Mouse (Mus musculus) MEL (cell line): Measurements from ENCODE around the gene Atxn7l3.

ENCODE experiments used
- CTCF ChIP-seq, 3 experiments: IDR thresholded peaks in 2 of 3; conservative IDR thresholded peaks in 1 of 3; 2 replicates each; pipeline ENCODE4 v1.5.1; 2011 to 2012; ENCODE audit warnings: low read length in 3 of 3, low read depth in 2 of 3, mild to moderate bottlenecking in 2 of 3, improper control_type of control experiment in 1 of 3, inconsistent platforms in 1 of 3, mixed read lengths in 1 of 3, moderate library complexity in 1 of 3; ENCODE audit not compliant: control insufficient read depth in 1 of 3, insufficient read depth in 1 of 3, poor library complexity in 1 of 3, severe bottlenecking in 1 of 3
- E2F4 ChIP-seq: IDR thresholded peaks from 2 replicates; pipeline ENCODE4 v1.6.1; 2011; ENCODE audit warnings: low read depth, low read length, improper control_type of control experiment, borderline replicate concordance
- ETS1 ChIP-seq: IDR thresholded peaks from 2 replicates; pipeline ENCODE4 v1.6.1; 2012; ENCODE audit warnings: low read depth, mild to moderate bottlenecking, inconsistent platforms, low read length, improper control_type of control experiment, moderate library complexity
- GABPA ChIP-seq: IDR thresholded peaks from 2 replicates; pipeline ENCODE4 v1.6.1; 2012; ENCODE audit warnings: low read depth, mild to moderate bottlenecking, inconsistent platforms, low read length, improper control_type of control experiment, moderate library complexity
- GATA1 ChIP-seq: IDR thresholded peaks from 2 replicates; pipeline ENCODE4 v1.6.1; 2011; ENCODE audit warnings: low read depth, low read length, improper control_type of control experiment
- MAFK ChIP-seq: IDR thresholded peaks from 2 replicates; pipeline ENCODE4 v1.6.1; 2011; ENCODE audit warnings: low read depth, mild to moderate bottlenecking, low read length, improper control_type of control experiment, borderline replicate concordance
- MAX ChIP-seq: IDR thresholded peaks from 2 replicates; pipeline ENCODE4 v1.6.1; 2011; ENCODE audit warnings: low read length, improper control_type of control experiment
- MEF2A ChIP-seq: IDR thresholded peaks from 2 replicates; pipeline ENCODE4 v1.6.1; 2014; ENCODE audit warnings: low read depth, mild to moderate bottlenecking, inconsistent platforms, low read length, improper control_type of control experiment; ENCODE audit not compliant: poor library complexity, insufficient replicate concordance, severe bottlenecking; ENCODE audit errors: extremely low read depth
- MXI1 ChIP-seq: IDR thresholded peaks from 2 replicates; pipeline ENCODE4 v1.6.1; 2011; ENCODE audit warnings: mild to moderate bottlenecking, low read depth, low read length, improper control_type of control experiment
- POLR2A ChIP-seq, 2 experiments: IDR thresholded peaks; 2 replicates each; pipeline ENCODE4 v1.6.1; 2011 to 2012; ENCODE audit warnings: low read length in 2 of 2, mild to moderate bottlenecking in 2 of 2, control low read depth in 1 of 2, improper control_type of control experiment in 1 of 2, low read depth in 1 of 2, moderate library complexity in 1 of 2; ENCODE audit not compliant: control insufficient read depth in 1 of 2, insufficient read depth in 1 of 2, poor library complexity in 1 of 2
- SMC3 ChIP-seq: IDR thresholded peaks from 2 replicates; pipeline ENCODE4 v1.6.1; 2011; ENCODE audit warnings: low read depth, low read length, improper control_type of control experiment
- UBTF ChIP-seq: IDR thresholded peaks from 2 replicates; pipeline ENCODE4 v1.6.1; 2012; ENCODE audit warnings: low read depth, mild to moderate bottlenecking, inconsistent platforms, low read length, improper control_type of control experiment, moderate library complexity, borderline replicate concordance; ENCODE audit not compliant: insufficient read depth
- USF1 ChIP-seq: IDR thresholded peaks from 2 replicates; pipeline ENCODE4 v1.6.1; 2014; ENCODE audit warnings: low read depth, mild to moderate bottlenecking, inconsistent platforms, low read length, improper control_type of control experiment, moderate library complexity
- ZNF384 ChIP-seq: IDR thresholded peaks from 2 replicates; pipeline ENCODE4 v1.6.1; 2012; ENCODE audit warnings: low read depth, mild to moderate bottlenecking, inconsistent platforms, low read length, improper control_type of control experiment

- TF ChIP-seq MEF2A (no peak), POLR2A (IDR thresholded peaks at IDR 0.05; ENCODE audit: control insufficient read depth in 1 of 2, insufficient read depth in 1 of 2, low read depth in 1 of 2, low read length in 2 of 2, poor library complexity in 1 of 2) (no peak), GABPA (no peak), CTCF (IDR thresholded peaks at IDR 0.05 in 2 of 3, conservative IDR thresholded peaks at IDR 0.05 in 1 of 3; ENCODE audit: control insufficient read depth in 1 of 3, insufficient read depth in 1 of 3, low read depth in 2 of 3, low read length in 3 of 3, poor library complexity in 1 of 3, severe bottlenecking in 1 of 3) (no peak), GATA1 (no peak), USF1 (no peak), MAFK (no peak), MAX (no peak), ZNF384 (no peak), UBTF (no peak), SMC3 (no peak), E2F4 (no peak), MXI1 (no peak), ETS1 (no peak)
These were observed 15.5 kb upstream of the Atxn7l3 start for GRCm38 (mm10) chr11:102311966-102312365.
